Mouse (Mus musculus) heart, embryonic 13.5 days (tissue): ENCODE measurements around the gene Btbd2. TPM values are rescaled to one million over a fixed set of nuclear protein-coding genes. Genes with fewer than 3 reads are reported as not detected.

Source experiments
- ATAC-seq: fragments of 200-750 bp; cut with Nextera tagmentation; 2 replicates; pipeline ENCODE4 v1.8.0; 2017; ENCODE audit warnings: moderate TSS enrichment; ENCODE audit not compliant: insufficient number of reproducible peaks, low FRiP score, low TSS enrichment; ENCODE audit errors: extremely low read depth
- H3K27ac ChIP-seq: fragments of 300-500 bp; sonication (generic); replicated peaks from 2 replicates; pipeline ENCODE4 v1.5.1; 2015; ENCODE audit warnings: moderate library complexity, mild to moderate bottlenecking, inconsistent platforms
- H3K27me3 ChIP-seq: fragments of 300-500 bp; sonication (generic); replicated peaks from 2 replicates; pipeline ENCODE4 v1.6.1; 2015; ENCODE audit warnings: mild to moderate bottlenecking, inconsistent platforms
- H3K36me3 ChIP-seq: fragments of 300-500 bp; sonication (generic); 2 replicates; pipeline ENCODE4 v1.6.1; 2015; ENCODE audit warnings: mild to moderate bottlenecking, inconsistent platforms
- H3K4me1 ChIP-seq: fragments of 300-500 bp; sonication (generic); 2 replicates; pipeline ENCODE4 v1.6.1; 2015; ENCODE audit warnings: inconsistent platforms
- H3K4me2 ChIP-seq: fragments of 300-500 bp; sonication (generic); 2 replicates; pipeline ENCODE4 v1.6.1; 2015; ENCODE audit warnings: inconsistent platforms, mild to moderate bottlenecking, moderate library complexity
- H3K4me3 ChIP-seq: fragments of 300-500 bp; sonication (generic); 2 replicates; pipeline ENCODE4 v1.5.1; 2015; ENCODE audit warnings: moderate library complexity, mild to moderate bottlenecking, inconsistent platforms
- H3K9ac ChIP-seq: fragments of 300-500 bp; sonication (generic); 2 replicates; pipeline ENCODE4 v1.6.1; 2015; ENCODE audit warnings: inconsistent platforms, mild to moderate bottlenecking, moderate library complexity
- H3K9me3 ChIP-seq: fragments of 300-500 bp; sonication (generic); 2 replicates; pipeline ENCODE4 v1.6.1; 2016; ENCODE audit warnings: inconsistent platforms
- WGBS: fragments of 180-500 bp; shearing (Covaris S2); methylation state at CpG from one replicate; pipeline ENCODE4 v1.1.7; 2015; ENCODE audit warnings: mixed read lengths; 5-methylcytosine and 5-hydroxymethylcytosine counted together
- polyA plus RNA-seq: library from polyadenylated mRNA; unstranded; fragments of >200 nt; fragmentation: Nextera tagmentation; extraction: Ambion mirVana; gene quantifications from 2 replicates; pipeline ENCODE4 v1.2.1, GENCODE M21; 2015

Gene Btbd2
- polyA plus RNA-seq, 1 experiment from 2014 or later = 50.9 TPM

DNA sequence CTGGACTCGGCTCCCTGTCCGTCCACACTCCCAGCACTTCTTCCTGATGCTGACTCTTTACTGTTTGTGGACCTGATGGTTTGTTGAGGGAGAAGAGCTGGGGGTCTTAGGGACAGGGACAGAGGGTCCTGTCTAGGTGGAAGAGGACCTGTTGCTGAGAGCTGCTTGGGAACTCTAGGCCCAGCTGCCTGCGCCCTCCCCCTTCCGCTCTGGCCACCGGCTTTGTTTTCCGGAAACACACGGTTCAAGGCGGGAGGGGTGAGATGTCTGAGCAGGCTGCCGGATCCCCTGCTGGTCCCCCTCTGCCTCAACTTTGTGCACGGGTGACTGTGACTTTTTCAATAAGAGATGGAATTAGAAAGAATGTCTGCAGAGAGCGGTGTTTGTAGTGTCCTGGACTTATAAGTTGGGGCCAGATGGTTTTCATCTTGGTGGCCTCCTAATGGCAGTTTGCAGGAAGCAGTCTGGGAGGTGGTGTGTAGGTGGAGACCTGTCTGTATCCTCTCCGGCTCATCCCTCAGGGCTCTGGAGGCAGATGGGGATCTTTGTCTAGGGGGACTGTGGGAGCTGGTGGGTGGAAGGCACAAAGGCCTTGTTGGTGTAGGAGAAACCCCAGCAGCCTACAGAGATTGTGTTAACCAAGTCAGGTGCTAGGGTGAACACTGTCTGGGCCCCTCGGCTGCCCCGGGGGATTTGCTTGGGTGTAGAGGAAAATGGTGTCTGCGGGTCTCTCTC, 33.2 kb downstream of the Btbd2 start:
- peak overlapping the region; percentile 96 for H3K9ac ChIP-seq
- H3K27ac ChIP-seq = peak overlapping the region; percentile 89
- peak overlapping the region; percentile 93 for H3K4me3 ChIP-seq
- no peaks in the 10 kb centered on the region for H3K27me3 ChIP-seq
- 11% methylated on average over 15 of the region's 15 CpGs for WGBS
- H3K9me3 ChIP-seq = no peaks in the 10 kb centered on the region
- H3K36me3 ChIP-seq = peaks cover 5% of the 10 kb centered on the region
- no peak for ATAC-seq
- H3K4me1 ChIP-seq = peaks cover 61% of the 10 kb centered on the region
- peak overlapping the region; percentile 99 for H3K4me2 ChIP-seq

DNA sequence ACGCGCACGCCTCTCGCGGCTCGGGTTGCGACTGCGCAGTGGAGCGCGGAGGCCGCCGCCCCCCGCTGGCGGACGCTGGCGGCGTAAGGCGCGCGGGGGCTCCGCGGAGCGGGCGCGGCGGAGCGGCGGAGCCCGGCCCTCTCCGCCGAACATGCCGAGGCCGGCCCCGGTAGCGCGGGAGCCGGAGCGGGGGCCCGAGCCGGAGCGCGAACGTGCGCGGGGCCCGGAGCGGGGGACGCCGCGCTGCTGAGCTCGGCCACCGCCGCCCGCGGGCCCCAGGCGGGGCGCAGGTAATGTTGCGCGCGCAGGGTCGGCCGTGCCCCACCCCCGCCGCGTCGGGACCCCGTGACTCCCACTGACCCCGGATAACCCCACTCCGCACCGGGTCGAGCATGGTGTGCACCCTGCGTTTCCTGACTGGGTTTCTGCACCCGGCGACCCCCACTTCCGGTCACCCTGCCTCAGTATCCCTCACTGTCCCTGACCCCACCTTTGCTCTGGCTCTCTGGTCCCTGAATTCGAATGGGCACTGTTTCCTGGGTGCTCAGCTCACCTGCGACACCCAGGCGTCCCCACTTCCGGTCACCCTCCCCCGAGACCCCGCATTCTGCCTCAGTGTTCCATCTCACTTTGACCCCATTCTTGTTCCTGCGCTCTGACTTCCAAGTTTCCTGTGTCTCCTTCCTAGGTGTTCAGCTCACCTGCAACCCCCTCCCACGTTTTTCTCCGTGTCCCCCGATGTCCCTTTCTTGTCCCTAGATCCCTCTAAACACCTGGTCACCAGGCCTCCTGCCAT, 34.0 kb downstream of the Btbd2 start, which contains the start of gene Csnk1g2:
Gene Csnk1g2, plus strand, starts transcription at position 178 of the 796 bp plus-strand sequence.
- Histone ChIP-seq H3K36me3 (peaks cover 5% of the 10 kb centered on the region), H3K4me1 (peaks cover 59% of the 10 kb centered on the region), H3K4me3 (peak within 1 kb of the TSS; percentile 93), H3K4me2 (peak within 1 kb of the TSS; percentile 99), H3K9ac (peak within 1 kb of the TSS; percentile 96), H3K27me3 (no peaks in the 10 kb centered on the region), H3K9me3 (no peaks in the 10 kb centered on the region), H3K27ac (peak within 1 kb of the TSS; percentile 89)
- under 1% methylated on average over 63 of the region's 85 CpGs for WGBS
- ATAC-seq = peak; percentile 8; the same call in 1 of the 2 replicates

- peak overlapping the region; percentile 81 for H3K9ac ChIP-seq
- peak overlapping the region; percentile 89 for H3K27ac ChIP-seq
- peaks cover 52% of the 10 kb centered on the region for H3K4me1 ChIP-seq
- H3K36me3 ChIP-seq = peaks cover 5% of the 10 kb centered on the region
- no peaks in the 10 kb centered on the region for H3K27me3 ChIP-seq
- H3K9me3 ChIP-seq = no peaks in the 10 kb centered on the region
- WGBS = under 1% methylated on average over 64 of the region's 64 CpGs
- peak; percentile 91 for ATAC-seq
- H3K4me2 ChIP-seq = peak overlapping the region; percentile 99
- peak overlapping the region; percentile 93 for H3K4me3 ChIP-seq
Measured at GRCm38 (mm10) chr10:80621940-80622660, 34.8 kb downstream of the Btbd2 start.

GRCm38 (mm10) chr10:80621690-80621939, 35.3 kb downstream of the Btbd2 start:
- H3K4me3 ChIP-seq = peak overlapping the region; percentile 93
- no peak for ATAC-seq
- peaks cover 5% of the 10 kb centered on the region for H3K36me3 ChIP-seq
- H3K27me3 ChIP-seq = no peaks in the 10 kb centered on the region
- WGBS = 1% methylated on average over 9 of the region's 9 CpGs
- peak overlapping the region; percentile 99 for H3K4me2 ChIP-seq
- peak overlapping the region; percentile 81 for H3K9ac ChIP-seq
- H3K9me3 ChIP-seq = no peaks in the 10 kb centered on the region
- peaks cover 48% of the 10 kb centered on the region for H3K4me1 ChIP-seq
- peak overlapping the region; percentile 89 for H3K27ac ChIP-seq

DNA sequence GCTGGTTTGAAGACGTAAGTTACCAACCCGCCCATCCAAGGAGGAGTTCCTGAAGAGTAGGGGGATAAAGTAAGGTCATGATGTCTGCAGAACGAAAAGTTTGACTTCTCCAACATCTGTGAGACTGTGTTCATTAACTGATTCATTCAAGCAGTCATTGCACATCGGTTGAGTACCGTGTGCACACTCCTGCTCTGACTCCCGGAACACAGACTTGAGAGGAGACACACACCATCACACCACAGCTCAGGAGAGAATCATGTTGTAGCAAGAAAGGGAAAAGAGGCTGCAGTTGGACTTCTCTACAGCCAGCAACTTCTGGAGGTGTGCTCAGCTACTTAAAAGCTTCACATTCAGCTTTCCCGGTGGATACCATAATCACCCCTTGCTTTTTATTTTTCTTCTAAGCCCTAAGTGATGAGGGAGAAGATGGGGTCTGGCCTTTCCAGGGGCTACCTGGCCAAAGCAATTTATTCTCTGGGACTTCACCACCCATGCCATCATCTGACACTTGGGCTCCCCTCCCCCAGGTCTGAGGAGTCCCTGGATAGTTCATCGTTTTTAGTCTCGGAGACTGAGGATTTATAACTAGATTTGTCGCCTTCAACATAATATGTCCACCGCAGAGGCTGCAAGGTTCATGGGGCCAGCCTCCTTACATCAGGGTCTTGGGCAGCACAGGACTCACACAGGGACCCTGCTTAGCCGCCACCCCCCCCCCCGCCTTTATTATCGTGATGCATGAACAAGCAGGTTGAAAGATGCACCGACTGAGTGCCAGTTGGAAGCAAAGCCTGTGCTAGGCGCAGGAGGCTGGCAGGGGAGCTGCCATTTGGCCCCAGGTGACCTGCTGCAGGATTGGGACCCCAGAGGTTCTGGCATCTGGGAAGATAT, 35.8 kb downstream of the Btbd2 start:
- peak overlapping the region; percentile 93 for H3K4me3 ChIP-seq
- H3K9ac ChIP-seq = peak overlapping the region; percentile 81
- H3K4me2 ChIP-seq = peak overlapping the region; percentile 99
- peaks cover 42% of the 10 kb centered on the region for H3K4me1 ChIP-seq
- H3K27ac ChIP-seq = peak overlapping the region; percentile 89
- WGBS = 52% methylated on average over 16 of the region's 16 CpGs
- no peaks in the 10 kb centered on the region for H3K27me3 ChIP-seq
- peaks cover 9% of the 10 kb centered on the region for H3K36me3 ChIP-seq
- no peaks in the 10 kb centered on the region for H3K9me3 ChIP-seq
- ATAC-seq = no peak

DNA sequence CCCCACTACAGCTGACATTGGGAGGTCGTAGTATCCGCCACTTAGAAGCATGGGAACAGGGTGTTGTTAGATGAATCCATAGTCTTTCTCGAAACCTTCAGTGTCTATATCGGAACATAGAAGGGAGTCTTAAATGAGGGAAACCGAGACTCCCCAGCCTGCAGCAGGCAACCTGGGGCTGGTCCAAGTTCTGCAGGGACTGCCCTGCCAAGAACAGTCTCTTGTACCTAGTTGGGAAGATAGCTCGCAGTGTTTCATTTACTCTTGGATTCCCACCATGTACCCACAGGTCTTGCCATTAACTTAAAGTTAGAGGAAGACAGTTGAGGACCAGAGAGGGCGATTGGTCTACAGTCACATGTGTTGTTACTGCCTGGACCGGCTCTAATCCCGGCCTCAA, 36.5 kb downstream of the Btbd2 start:
- Histone ChIP-seq H3K4me1 (peaks cover 36% of the 10 kb centered on the region), H3K27me3 (no peaks in the 10 kb centered on the region), H3K9me3 (no peaks in the 10 kb centered on the region), H3K9ac (no peak overlapping the region), H3K4me2 (no peak overlapping the region), H3K27ac (no peak overlapping the region), H3K36me3 (peaks cover 13% of the 10 kb centered on the region), H3K4me3 (no peak overlapping the region)
- WGBS = 82% methylated on average over 9 of the region's 9 CpGs
- ATAC-seq = no peak

- ATAC-seq = no peak
- Histone ChIP-seq H3K27ac (no peak overlapping the region), H3K4me1 (peaks cover 29% of the 10 kb centered on the region), H3K4me3 (no peak overlapping the region), H3K4me2 (no peak overlapping the region), H3K36me3 (peaks cover 18% of the 10 kb centered on the region), H3K9ac (no peak overlapping the region), H3K9me3 (no peaks in the 10 kb centered on the region), H3K27me3 (no peaks in the 10 kb centered on the region)
- 31% methylated on average over 8 of the region's 8 CpGs for WGBS
Measured at GRCm38 (mm10) chr10:80619465-80620244, 37.2 kb downstream of the Btbd2 start.

GRCm38 (mm10) chr10:80618181-80618580, 38.7 kb downstream of the Btbd2 start:
- ATAC-seq = no peak
- WGBS = 47% methylated on average over 9 of the region's 9 CpGs
- Histone ChIP-seq H3K4me1 (peaks cover 14% of the 10 kb centered on the region), H3K4me3 (no peak overlapping the region), H3K36me3 (peaks cover 33% of the 10 kb centered on the region), H3K27ac (peak overlapping the region; percentile 24), H3K27me3 (no peaks in the 10 kb centered on the region), H3K9me3 (no peaks in the 10 kb centered on the region), H3K4me2 (no peak overlapping the region), H3K9ac (peak overlapping the region; percentile 33; the same call in 1 of the 2 replicates)

- no peak overlapping the region for H3K9ac ChIP-seq
- no peak for ATAC-seq
- no peaks in the 10 kb centered on the region for H3K27me3 ChIP-seq
- no peak overlapping the region for H3K4me3 ChIP-seq
- H3K9me3 ChIP-seq = no peaks in the 10 kb centered on the region
- no peak overlapping the region for H3K27ac ChIP-seq
- peaks cover 11% of the 10 kb centered on the region for H3K4me1 ChIP-seq
- no peak overlapping the region for H3K4me2 ChIP-seq
- peaks cover 66% of the 10 kb centered on the region for H3K36me3 ChIP-seq
- WGBS = 85% methylated on average over 6 of the region's 6 CpGs
Measured at GRCm38 (mm10) chr10:80614351-80614750, 42.5 kb downstream of the Btbd2 start.

GRCm38 (mm10) chr10:80613821-80614220, 43.0 kb downstream of the Btbd2 start:
- H3K9ac ChIP-seq = no peak overlapping the region
- no peaks in the 10 kb centered on the region for H3K27me3 ChIP-seq
- H3K27ac ChIP-seq = no peak overlapping the region
- H3K36me3 ChIP-seq = peaks cover 71% of the 10 kb centered on the region
- peaks cover 11% of the 10 kb centered on the region for H3K4me1 ChIP-seq
- no peak overlapping the region for H3K4me2 ChIP-seq
- ATAC-seq = no peak
- WGBS = 77% methylated on average over 3 of the region's 3 CpGs
- H3K4me3 ChIP-seq = no peak overlapping the region
- H3K9me3 ChIP-seq = no peaks in the 10 kb centered on the region
